28 mouse cellular contexts compared by ENCODE assay signal in the genomic region with DNA sequence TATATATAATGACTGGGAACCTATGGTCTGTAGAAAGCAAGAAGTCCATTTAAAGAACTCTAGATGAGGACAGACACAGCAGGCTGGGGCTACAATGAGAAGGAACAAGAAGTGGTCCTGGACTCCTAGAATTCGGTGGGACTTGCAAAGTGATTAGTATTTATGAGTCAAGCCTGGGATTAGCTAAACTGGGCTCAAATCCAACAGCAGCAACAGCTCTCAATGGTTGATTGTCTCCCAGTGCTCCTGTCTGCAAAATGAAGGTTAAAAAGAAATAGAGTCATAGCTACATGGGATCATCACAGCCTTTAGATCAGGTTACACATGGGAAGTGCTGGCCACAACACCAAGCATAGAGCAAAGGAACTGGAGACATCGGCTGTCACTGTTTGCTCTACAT.
A peak's percentile ranks its signal among the peaks of the same experiment; 100 is the strongest.
DNase-seq lines count a peak whose midpoint lies in the region; ATAC-seq and TF ChIP-seq lines count a peak whose summit lies in the region.
"Had no signal": no experiment of that assay in that cellular context is flagged by ENCODE, and none has a peak within 500 bp of the region (broad histone marks: within the 10 kb centered on the region; RNA-seq: fewer than 3 reads in every experiment).

No protein-coding gene starts in this region.

- no peak for ATAC-seq in midbrain, embryonic 11.5 days (ENCODE audit: low FRiP score)
- peak; percentile 47 for ATAC-seq in Patski
- ATAC-seq: activated CD4-positive, CD25-positive, alpha-beta regulatory T cell, adult 4 months; forebrain, postnatal 0 days; hindbrain, embryonic 16.5 days; intestine, embryonic 15.5 days had no signal

- H3K4me1 ChIP-seq in midbrain, embryonic 11.5 days (ENCODE audit: control insufficient read depth, insufficient read depth, low read length): no peaks in the 10 kb centered on the region
- H3K4me1 ChIP-seq in midbrain, embryonic 10.5 days: no peaks in the 10 kb centered on the region
- H3K4me1 ChIP-seq: hindbrain, embryonic 10.5 days; intestine, embryonic 15.5 days had no signal

- in situ Hi-C loops in Patski (cut with MboI; ENCODE audit: low pct_unique_long_range_greater_than_20kb): no loop called here

- TF ChIP-seq CTCF in Patski (IDR thresholded peaks at IDR 0.05): no peak

- DNase-seq in midbrain, embryonic 11.5 days (ENCODE audit: low spot score, missing footprints): peak; percentile 68
- no peak for DNase-seq in midbrain, embryonic 10.5 days (ENCODE audit: low spot score)
- DNase-seq in Muller cell, postnatal 12 days (ENCODE audit: inconsistent ontology term): peak; percentile 24
- peak; percentile 66 for DNase-seq in Patski (ENCODE audit: low read depth, low spot score)
- no peak for DNase-seq in testis, postnatal 10 days (ENCODE audit: low spot score)
- no peak for DNase-seq in gastrocnemius, postnatal 10 days
- DNase-seq: adrenal gland, adult 8-10 months; adrenal gland, postnatal 25 days; cerebellum, adult 18-20 months; cerebellum, adult 9-10 months; cerebellum, postnatal 25 days; forebrain, postnatal 0 days; gastrocnemius, adult 2 months; gastrocnemius, postnatal 25 days; heart, adult 18-20 months; heart, postnatal 10 days; heart, postnatal 36 days had no signal

- 88% methylated on average over 2 of the region's 2 CpGs for WGBS in midbrain, embryonic 11.5 days
- 86% methylated on average over 2 of the region's 2 CpGs for WGBS in midbrain, embryonic 10.5 days

- H3K4me2 ChIP-seq in midbrain, embryonic 11.5 days: no peak overlapping the region
- H3K4me2 ChIP-seq: embryonic facial prominence, embryonic 13.5 days; forebrain, embryonic 12.5 days; heart, embryonic 12.5 days; heart, embryonic 15.5 days; hindbrain, embryonic 13.5 days; intestine, embryonic 15.5 days had no signal

- no peak overlapping the region for H3K27ac ChIP-seq in midbrain, embryonic 11.5 days (ENCODE audit: low read depth, low read length)
- H3K27ac ChIP-seq in midbrain, embryonic 10.5 days (replicated peaks): no peak overlapping the region
- H3K27ac ChIP-seq: embryonic facial prominence, embryonic 10.5 days; embryonic facial prominence, embryonic 13.5 days; forebrain, embryonic 12.5 days; gastrocnemius, adult 2 months; heart, embryonic 15.5 days; hindbrain, embryonic 10.5 days; hindbrain, embryonic 13.5 days; intestine, embryonic 15.5 days had no signal

- no peak overlapping the region for H3K4me3 ChIP-seq in midbrain, embryonic 11.5 days (ENCODE audit: low read depth, low read length)
- H3K4me3 ChIP-seq in midbrain, embryonic 10.5 days: no peak overlapping the region
- H3K4me3 ChIP-seq: embryonic facial prominence, embryonic 10.5 days; embryonic facial prominence, embryonic 13.5 days; erythroblast, embryonic 14.5 days; forebrain, embryonic 12.5 days; gastrocnemius, adult 2 months; heart, embryonic 12.5 days; heart, embryonic 15.5 days; hindbrain, embryonic 10.5 days; hindbrain, embryonic 13.5 days; intestine, embryonic 15.5 days had no signal

- no peaks in the 10 kb centered on the region for H3K9me3 ChIP-seq in midbrain, embryonic 11.5 days (ENCODE audit: control insufficient read depth, low read length)
- H3K9me3 ChIP-seq in midbrain, embryonic 10.5 days (replicated peaks): no peaks in the 10 kb centered on the region
- H3K9me3 ChIP-seq: embryonic facial prominence, embryonic 10.5 days; embryonic facial prominence, embryonic 13.5 days; forebrain, embryonic 12.5 days; heart, embryonic 12.5 days; heart, embryonic 15.5 days; hindbrain, embryonic 10.5 days; hindbrain, embryonic 13.5 days; intestine, embryonic 15.5 days had no signal

- no peak overlapping the region for H3K9ac ChIP-seq in midbrain, embryonic 11.5 days (ENCODE audit: low read length)
- H3K9ac ChIP-seq: embryonic facial prominence, embryonic 13.5 days; forebrain, embryonic 12.5 days; forebrain, postnatal 0 days; heart, embryonic 12.5 days; heart, embryonic 15.5 days; hindbrain, embryonic 13.5 days; intestine, embryonic 15.5 days had no signal

- POLR2A ChIA-PET in Patski (lab: Charles Lee): interaction anchor here (0.9 kb wide), 1 partner anchor 12 kb away, joined by 4 read pairs; no protein-coding TSS in a partner anchor

- H3K27me3 ChIP-seq in midbrain, embryonic 11.5 days (ENCODE audit: control insufficient read depth, insufficient read depth, low read length): no peaks in the 10 kb centered on the region
- H3K27me3 ChIP-seq in midbrain, embryonic 10.5 days (ENCODE audit: low read depth, poor library complexity, severe bottlenecking): no peaks in the 10 kb centered on the region
- no peaks in the 10 kb centered on the region for H3K27me3 ChIP-seq in Patski
- H3K27me3 ChIP-seq: embryonic facial prominence, embryonic 13.5 days; forebrain, embryonic 12.5 days; heart, embryonic 12.5 days; heart, embryonic 15.5 days; hindbrain, embryonic 13.5 days; intestine, embryonic 15.5 days had no signal

- H3K36me3 ChIP-seq in midbrain, embryonic 11.5 days (ENCODE audit: control insufficient read depth, insufficient read depth, low read length): no peaks in the 10 kb centered on the region
- no peaks in the 10 kb centered on the region for H3K36me3 ChIP-seq in midbrain, embryonic 10.5 days
- H3K36me3 ChIP-seq: embryonic facial prominence, embryonic 10.5 days; embryonic facial prominence, embryonic 13.5 days; forebrain, embryonic 12.5 days; heart, embryonic 15.5 days; hindbrain, embryonic 10.5 days; hindbrain, embryonic 13.5 days; intestine, embryonic 15.5 days had no signal

- CTCF ChIA-PET in Patski (lab: Charles Lee): no interaction called here

Comparison
In these comparisons a context has a peak if more than half of its experiments do, and no peak if none do; other contexts are left out.
1. DNase-seq: peak in midbrain, embryonic 11.5 days (single experiment), Muller cell, postnatal 12 days (single experiment) and Patski (single experiment); none in midbrain, embryonic 10.5 days (single experiment), testis, postnatal 10 days (single experiment) and gastrocnemius, postnatal 10 days (single experiment).